Mouse (Mus musculus): ENCODE results near the gene Xab2. TPM values are rescaled to one million over a fixed set of nuclear protein-coding genes. Genes with fewer than 3 reads are reported as not detected.

The Xab2 gene
- polyA plus RNA-seq, 1 experiment from 2014 or later = 71.6 TPM

- no peaks in the 10 kb centered on the region for H3K27me3 ChIP-seq (ENCODE audit: insufficient read depth, poor library complexity, severe bottlenecking)
- no peak overlapping the region for H3K27ac ChIP-seq
- no peak for DNase-seq (ENCODE audit: low spot score)
- no peaks in the 10 kb centered on the region for H3K9me3 ChIP-seq
- H3K4me1 ChIP-seq (replicated peaks) = no peaks in the 10 kb centered on the region
- no peak overlapping the region for H3K4me3 ChIP-seq
- WGBS = 80% methylated on average over 15 of the region's 15 CpGs
- H3K36me3 ChIP-seq = no peaks in the 10 kb centered on the region
Measured at GRCm38 (mm10) chr8:3576211-3576960, 44.7 kb downstream of the Xab2 start.

GRCm38 (mm10) chr8:3574546-3574945 is 46.6 kb downstream of the Xab2 start:
- Histone ChIP-seq H3K4me3 (no peak overlapping the region), H3K9me3 (no peaks in the 10 kb centered on the region), H3K27ac (no peak overlapping the region), H3K27me3 (ENCODE audit: insufficient read depth, poor library complexity, severe bottlenecking) (no peaks in the 10 kb centered on the region), H3K4me1 (replicated peaks) (no peaks in the 10 kb centered on the region), H3K36me3 (0 out of 2 replicates have a peak, but pooled peaks cover 4% of the 10 kb centered on the region)
- WGBS = 93% methylated on average over 3 of the region's 3 CpGs
- no peak for DNase-seq (ENCODE audit: low spot score)

- DNase-seq (ENCODE audit: low spot score) = no peak
- 88% methylated on average over 5 of the region's 5 CpGs for WGBS
- 0 out of 2 replicates have a peak, but pooled peaks cover 5% of the 10 kb centered on the region for H3K36me3 ChIP-seq
- no peaks in the 10 kb centered on the region for H3K27me3 ChIP-seq (ENCODE audit: insufficient read depth, poor library complexity, severe bottlenecking)
- no peaks in the 10 kb centered on the region for H3K9me3 ChIP-seq
- H3K27ac ChIP-seq = no peak overlapping the region
- peaks cover 23% of the 10 kb centered on the region for H3K4me1 ChIP-seq (replicated peaks)
- H3K4me3 ChIP-seq = no peak overlapping the region
Measured at GRCm38 (mm10) chr8:3569784-3570183, 51.3 kb downstream of the Xab2 start.

GRCm38 (mm10) chr8:3568378-3568777 is 52.7 kb downstream of the Xab2 start:
- Histone ChIP-seq H3K4me3 (peak overlapping the region; percentile 53), H3K27ac (peak overlapping the region; percentile 89), H3K27me3 (ENCODE audit: insufficient read depth, poor library complexity, severe bottlenecking) (no peaks in the 10 kb centered on the region), H3K4me1 (replicated peaks) (peaks cover 23% of the 10 kb centered on the region), H3K36me3 (0 out of 2 replicates have a peak, but pooled peaks cover 5% of the 10 kb centered on the region), H3K9me3 (no peaks in the 10 kb centered on the region)
- no peak for DNase-seq (ENCODE audit: low spot score)
- WGBS = 5% methylated on average over 7 of the region's 7 CpGs

GRCm38 (mm10) chr8:3567641-3568371 is 53.3 kb downstream of the Xab2 start, which contains the start of gene C330021F23Rik:
C330021F23Rik (plus strand) TSS chr8:3567990.
- no peaks in the 10 kb centered on the region for H3K27me3 ChIP-seq (ENCODE audit: insufficient read depth, poor library complexity, severe bottlenecking)
- H3K4me3 ChIP-seq = peak within 1 kb of the TSS; percentile 53
- WGBS = 1% methylated on average over 12 of the region's 12 CpGs
- H3K4me1 ChIP-seq (replicated peaks) = peaks cover 23% of the 10 kb centered on the region
- H3K9me3 ChIP-seq = no peaks in the 10 kb centered on the region
- H3K36me3 ChIP-seq = 0 out of 2 replicates have a peak, but pooled peaks cover 5% of the 10 kb centered on the region
- H3K27ac ChIP-seq = peak within 1 kb of the TSS; percentile 89
- peak; percentile 61 for DNase-seq (ENCODE audit: low spot score)

Other genes with a start within 250 kb of the Xab2 start
- 9.9 and 11.0 TPM in 2 replicates for gene Arhgef18, start 228.3 kb downstream of the Xab2 start, polyA plus RNA-seq (2016; fragmentation: Nextera tagmentation; extraction: Ambion mirVana)
- gene Pex11g, start 153.6 kb downstream of the Xab2 start, polyA plus RNA-seq (2016; fragmentation: Nextera tagmentation; extraction: Ambion mirVana) = 4.4 TPM in 2 replicates
- not detected in 2 replicates for gene Tex45, start 150.5 kb downstream of the Xab2 start, polyA plus RNA-seq (2016; fragmentation: Nextera tagmentation; extraction: Ambion mirVana)
- 74.1 and 98.1 TPM in 2 replicates for gene Zfp358, start 128.2 kb downstream of the Xab2 start, polyA plus RNA-seq (2016; fragmentation: Nextera tagmentation; extraction: Ambion mirVana)
- 63.4 and 73.9 TPM in 2 replicates for gene Mcoln1, start 120.9 kb downstream of the Xab2 start, polyA plus RNA-seq (2016; fragmentation: Nextera tagmentation; extraction: Ambion mirVana)
- gene Pnpla6, start 105.9 kb downstream of the Xab2 start, polyA plus RNA-seq (2016; fragmentation: Nextera tagmentation; extraction: Ambion mirVana) = 22.4 and 23.1 TPM in 2 replicates
- 6.1 and 8.3 TPM in 2 replicates for gene C330021F23Rik, start 53.3 kb downstream of the Xab2 start, polyA plus RNA-seq (2016; fragmentation: Nextera tagmentation; extraction: Ambion mirVana)
- 12.4 and 15.4 TPM in 2 replicates for gene Camsap3, start 34.0 kb downstream of the Xab2 start, polyA plus RNA-seq (2016; fragmentation: Nextera tagmentation; extraction: Ambion mirVana)
- 97.8 and 115 TPM in 2 replicates for gene Pet100, start 232 bp upstream of the Xab2 start, polyA plus RNA-seq (2016; fragmentation: Nextera tagmentation; extraction: Ambion mirVana)
- gene Pcp2, start 4.2 kb upstream of the Xab2 start, polyA plus RNA-seq (2016; fragmentation: Nextera tagmentation; extraction: Ambion mirVana) = 0.22 TPM in 1 of 2 replicates, not detected in the other
- 38.7 and 44.1 TPM in 2 replicates for gene Stxbp2, start 9.6 kb upstream of the Xab2 start, polyA plus RNA-seq (2016; fragmentation: Nextera tagmentation; extraction: Ambion mirVana)
- 0.37 and 0.55 TPM in 2 replicates for gene Retn, start 34.5 kb upstream of the Xab2 start, polyA plus RNA-seq (2016; fragmentation: Nextera tagmentation; extraction: Ambion mirVana)
- gene Mcemp1, start 44.4 kb upstream of the Xab2 start, polyA plus RNA-seq (2016; fragmentation: Nextera tagmentation; extraction: Ambion mirVana) = 0.14 and 0.17 TPM in 2 replicates
- gene Fcor, start 51.0 kb upstream of the Xab2 start, polyA plus RNA-seq (2016; fragmentation: Nextera tagmentation; extraction: Ambion mirVana) = 9.5 and 9.6 TPM in 2 replicates
- 44.7 and 45.3 TPM in 2 replicates for gene Trappc5, start 55.0 kb upstream of the Xab2 start, polyA plus RNA-seq (2016; fragmentation: Nextera tagmentation; extraction: Ambion mirVana)
- gene Fcer2a, start 72.9 kb upstream of the Xab2 start, polyA plus RNA-seq (2016; fragmentation: Nextera tagmentation; extraction: Ambion mirVana) = 0.22 and 0.31 TPM in 2 replicates
- not detected in 2 replicates for gene Clec4g, start 99.3 kb upstream of the Xab2 start, polyA plus RNA-seq (2016; fragmentation: Nextera tagmentation; extraction: Ambion mirVana)
- gene Cd209a, start 127.7 kb upstream of the Xab2 start, polyA plus RNA-seq (2016; fragmentation: Nextera tagmentation; extraction: Ambion mirVana) = not detected in 2 replicates
- not detected in 2 replicates for gene Cd209e, start 233.0 kb upstream of the Xab2 start, polyA plus RNA-seq (2016; fragmentation: Nextera tagmentation; extraction: Ambion mirVana)